Mouse (Mus musculus): Measurements from ENCODE around the gene Snrnp27.

GRCm38 (mm10) chr6:86640161-86640560, 44.2 kb downstream of the Snrnp27 start:
- TF ChIP-seq POLR2A (IDR thresholded peaks at IDR 0.05; ENCODE audit: borderline replicate concordance, insufficient read depth, low read length) (no peak), CTCF (IDR thresholded peaks at IDR 0.05; ENCODE audit: borderline replicate concordance, insufficient read depth, low read depth, low read length) (no peak)

Data from cerebellum, adult 2 months (tissue).